Mouse (Mus musculus): ENCODE measurements around the gene Gm10295.

DNA sequence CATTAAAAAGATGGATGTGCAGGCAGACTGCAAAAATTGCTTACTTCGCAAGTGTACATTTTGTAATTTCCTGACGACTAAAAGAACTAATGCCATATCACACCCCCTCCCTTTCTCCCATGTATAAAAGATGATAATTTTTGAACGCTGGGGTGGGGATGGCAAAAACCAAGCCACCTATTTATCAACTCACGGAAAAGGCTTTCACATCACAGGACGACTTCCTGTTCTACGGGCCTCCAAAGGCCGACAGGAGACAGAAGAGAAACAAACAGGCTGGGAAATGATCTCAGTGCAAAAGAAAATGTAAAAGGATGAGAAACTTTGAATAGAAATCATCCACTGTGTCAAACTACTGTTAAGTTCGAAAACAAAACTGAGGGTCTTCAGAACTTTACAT is 43.2 kb downstream of the Gm10295 start:
- TF ChIP-seq CTCF (IDR thresholded peaks at IDR 0.05) (no peak), POLR2A (IDR thresholded peaks at IDR 0.05; ENCODE audit: insufficient read depth, low read depth, low read length) (no peak), EP300 (IDR thresholded peaks at IDR 0.05; ENCODE audit: insufficient read depth, low read depth, low read length) (no peak)

Measured in heart, adult 2 months (tissue).